Mouse (Mus musculus): ENCODE data around the gene Lrcol1. TPM values are rescaled to one million over a fixed set of nuclear protein-coding genes. Genes with fewer than 3 reads are reported as not detected.

The Lrcol1 gene
- total and polyA plus RNA-seq, 3 experiments: not detected

DNA sequence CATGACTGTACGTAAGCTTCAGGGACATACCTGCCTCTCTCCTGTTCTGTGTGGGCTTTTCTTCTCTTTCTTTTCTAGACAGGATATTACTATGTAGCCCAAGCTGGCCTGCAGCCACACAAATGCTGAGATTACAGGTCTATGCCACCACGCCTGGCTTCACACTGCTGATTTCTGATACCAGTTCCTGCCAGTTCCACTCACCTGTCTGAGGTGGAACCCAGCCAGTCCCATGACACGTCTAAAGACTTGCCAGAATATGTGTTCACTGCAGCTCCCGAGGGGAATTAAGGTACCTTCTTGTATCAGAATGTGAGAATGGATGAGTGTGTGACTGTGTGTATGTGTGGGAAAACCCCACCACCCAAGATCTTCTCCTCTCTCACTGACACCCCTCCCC is 46.1 kb downstream of the Lrcol1 start:
- dilution Hi-C loops (cut with MboI; ENCODE audit: extremely low pct_ligation_motif_present, extremely low pct_unique_long_range_greater_than_20kb, low sequenced_read_pairs): no loop called here
- TF ChIP-seq SIN3A (IDR thresholded peaks at IDR 0.05; ENCODE audit: low read length) (0 out of 2 replicates have a peak, but pooled peaks have one; percentile 28), RAD21 (IDR thresholded peaks at IDR 0.05; ENCODE audit: low read depth, low read length) (no peak), ELF1 (IDR thresholded peaks at IDR 0.05; ENCODE audit: low read depth, low read length) (no peak), RCOR1 (conservative IDR thresholded peaks at IDR 0.05; ENCODE audit: low read depth, low read length) (no peak), USF1 (IDR thresholded peaks at IDR 0.05; ENCODE audit: low read depth, low read length) (no peak), JUND (conservative IDR thresholded peaks at IDR 0.05; ENCODE audit: low read depth, low read length) (no peak), MAFK (IDR thresholded peaks at IDR 0.05; ENCODE audit: insufficient replicate concordance, low read length) (no peak; the same call in 1 of the 2 replicates), MXI1 (IDR thresholded peaks at IDR 0.05; ENCODE audit: low read depth, low read length) (no peak), JUN (IDR thresholded peaks at IDR 0.05; ENCODE audit: insufficient read depth, low read depth, low read length) (no peak), KAT2A (IDR thresholded peaks at IDR 0.05; ENCODE audit: insufficient replicate concordance, low read length) (0 out of 2 replicates have a peak, but pooled peaks have one; percentile 20), POLR2A (IDR thresholded peaks at IDR 0.05; ENCODE audit: low read depth, low read length) (no peak), MAZ (IDR thresholded peaks at IDR 0.05; ENCODE audit: low read depth, low read length) (no peak), SMC3 (IDR thresholded peaks at IDR 0.05; ENCODE audit: low read depth, low read length) (no peak), MAX (IDR thresholded peaks at IDR 0.05; ENCODE audit: low read length) (no peak; the same call in 1 of the 2 replicates), GABPA (IDR thresholded peaks at IDR 0.05; ENCODE audit: insufficient replicate concordance, low read depth, low read length) (no peak), NELFE (IDR thresholded peaks at IDR 0.05; ENCODE audit: low read depth, low read length) (no peak), POLR2AphosphoS2 (IDR thresholded peaks at IDR 0.05; ENCODE audit: low read depth, low read length) (no peak), EP300 (IDR thresholded peaks at IDR 0.05; ENCODE audit: low read length) (no peak), MYC (IDR thresholded peaks at IDR 0.05; ENCODE audit: low read depth, low read length) (no peak), E2F4 (IDR thresholded peaks at IDR 0.05; ENCODE audit: insufficient replicate concordance, low read depth, low read length) (no peak), CHD2 (IDR thresholded peaks at IDR 0.05; ENCODE audit: low read length) (peak; percentile 15; the same call in 1 of the 2 replicates), PAX5 (IDR thresholded peaks at IDR 0.05; ENCODE audit: low read length) (no peak), USF2 (conservative IDR thresholded peaks at IDR 0.05; ENCODE audit: low read depth, low read length) (no peak), BHLHE40 (IDR thresholded peaks at IDR 0.05; ENCODE audit: low read depth, low read length) (peak; percentile 12; the same call in 1 of the 2 replicates), UBTF (IDR thresholded peaks at IDR 0.05; ENCODE audit: low read depth, low read length) (no peak), ZC3H11A (IDR thresholded peaks at IDR 0.05; ENCODE audit: low read depth, low read length) (no peak), TCF12 (IDR thresholded peaks at IDR 0.05; ENCODE audit: low read depth, low read length) (peak; percentile 21; the same call in 1 of the 2 replicates), ETS1 (conservative IDR thresholded peaks at IDR 0.05; ENCODE audit: low read depth, low read length) (peak; percentile 34; the same call in 1 of the 2 replicates), ZKSCAN1 (IDR thresholded peaks at IDR 0.05; ENCODE audit: borderline replicate concordance, low read depth, low read length) (no peak), ZMIZ1 (IDR thresholded peaks at IDR 0.05; ENCODE audit: low read depth, low read length) (no peak), NRF1 (IDR thresholded peaks at IDR 0.05; ENCODE audit: low read depth, low read length) (no peak), MEF2A (IDR thresholded peaks at IDR 0.05; ENCODE audit: borderline replicate concordance, low read depth, low read length) (peak; percentile 19; the same call in 1 of the 2 replicates), ZNF384 (IDR thresholded peaks at IDR 0.05; ENCODE audit: low read depth, low read length) (no peak), IRF4 (IDR thresholded peaks at IDR 0.05; ENCODE audit: low read depth, low read length) (no peak; the same call in 1 of the 2 replicates)
- peak; percentile 33 for DNase-seq (ENCODE audit: extremely low read depth)
- Histone ChIP-seq H3K9ac (ENCODE audit: insufficient read depth, low read depth) (no peak overlapping the region), H3K4me3 (replicated peaks in 1 of 3; ENCODE audit: low read depth in 2 of 3, low read length in 2 of 3, poor library complexity in 1 of 3) (no peak overlapping the region), H3K27me3 (replicated peaks) (no peaks in the 10 kb centered on the region), H3K36me3 (replicated peaks in 1 of 2; ENCODE audit: control insufficient read depth in 1 of 2, insufficient read depth in 1 of 2, low read length in 1 of 2) (peaks cover 0 to 13% of the 10 kb centered on the region in 2 experiments), H3K4me2 (ENCODE audit: insufficient read depth, low read depth, poor library complexity, severe bottlenecking) (peak overlapping the region; percentile 67), H3K9me3 (replicated peaks; ENCODE audit: low read length) (peaks cover 2% of the 10 kb centered on the region), H3K27ac (ENCODE audit: insufficient read depth, low read depth) (peak overlapping the region; percentile 26; the same call in 1 of the 2 replicates), H3K4me1 (ENCODE audit: control insufficient read depth in 1 of 2, insufficient read depth in 2 of 2) (peaks cover 24 to 60% of the 10 kb centered on the region in 2 experiments), H3K79me2 (replicated peaks; ENCODE audit: control insufficient read depth, extremely low read depth, insufficient read depth, poor library complexity, severe bottlenecking) (no peaks in the 10 kb centered on the region)
- in situ Hi-C loops (cut with MboI; ENCODE audit: low pct_ligation_motif_present, low pct_unique_long_range_greater_than_20kb, low sequenced_read_pairs): no loop called here

Data from CH12.LX (cell line).